Mouse (Mus musculus): Measurements from ENCODE around the gene Lasp1. TPM values are rescaled to one million over a fixed set of nuclear protein-coding genes. Genes with fewer than 3 reads are reported as not detected.

The Lasp1 gene
- polyA plus RNA-seq, 1 experiment from 2014 or later: 123 TPM

DNA sequence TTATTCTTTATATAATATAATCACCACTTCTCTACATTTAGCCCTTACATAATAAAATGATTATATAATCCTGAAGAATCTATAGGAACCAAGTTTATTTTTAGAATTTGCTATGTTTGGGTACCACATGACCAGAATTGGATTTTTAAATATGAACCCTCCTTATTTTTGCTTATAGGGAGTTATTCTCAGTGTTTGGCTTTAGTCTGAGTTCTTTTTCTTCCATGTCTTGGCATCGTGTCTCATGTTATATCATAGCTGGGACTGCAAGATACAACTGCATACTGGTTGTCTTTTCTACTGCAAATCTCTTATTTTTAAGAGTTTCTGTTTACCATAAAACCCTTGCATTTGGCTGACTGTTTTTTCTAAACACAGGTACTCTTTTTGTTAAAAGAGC lies 75.6 kb downstream of the Lasp1 start:
- ATAC-seq (ENCODE audit: insufficient read depth) (no peak), DNase-seq (no peak)
- Histone ChIP-seq H3K4me1 (ENCODE audit: insufficient read depth) (no peaks in the 10 kb centered on the region), H3K36me3 (ENCODE audit: insufficient read depth) (no peaks in the 10 kb centered on the region), H3K9me3 (ENCODE audit: low read depth, low read length) (no peaks in the 10 kb centered on the region), H3K9ac (no peak overlapping the region), H3K4me3 (ENCODE audit: low read depth, low read length) (no peak overlapping the region), H3K27me3 (ENCODE audit: insufficient read depth, low read length) (no peaks in the 10 kb centered on the region), H3K4me2 (no peak overlapping the region), H3K27ac (ENCODE audit: low read depth) (no peak overlapping the region)
- TF ChIP-seq CTCF (IDR thresholded peaks at IDR 0.05; ENCODE audit: low read depth): no peak
- 85% methylated on average over 1 of the region's 1 CpGs for WGBS

DNA sequence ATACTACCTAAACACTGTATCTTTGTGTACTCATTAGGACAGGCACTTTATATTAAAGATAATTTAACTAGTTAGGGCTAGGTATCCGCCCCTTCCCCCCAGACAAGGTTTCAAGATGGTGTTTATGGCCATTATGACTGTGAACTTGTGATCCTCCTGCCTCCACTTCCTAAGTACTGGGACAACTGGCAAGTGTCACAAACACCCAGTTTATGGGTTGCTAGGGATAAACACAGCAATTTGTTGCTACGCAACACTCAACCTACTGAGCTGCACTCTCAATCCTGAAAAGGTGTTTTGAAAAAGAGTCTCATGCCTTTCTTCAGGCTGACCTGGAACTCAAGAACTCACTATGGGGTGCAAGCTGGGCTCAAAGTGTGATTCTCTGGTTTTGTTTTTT lies 78.5 kb downstream of the Lasp1 start:
- DNase-seq (peak; percentile 76), ATAC-seq (ENCODE audit: insufficient read depth) (0 out of 2 replicates have a peak, but pooled peaks have one; percentile 44)
- WGBS: 44% methylated on average over 2 of the region's 2 CpGs
- TF ChIP-seq CTCF (IDR thresholded peaks at IDR 0.05; ENCODE audit: low read depth): no peak
- H3K27me3 ChIP-seq (ENCODE audit: insufficient read depth, low read length): no peaks in the 10 kb centered on the region
- no peaks in the 10 kb centered on the region for H3K4me1 ChIP-seq (ENCODE audit: insufficient read depth)
- H3K9ac ChIP-seq: no peak overlapping the region
- H3K4me3 ChIP-seq (ENCODE audit: low read depth, low read length): no peak overlapping the region
- no peak overlapping the region for H3K27ac ChIP-seq (ENCODE audit: low read depth)
- H3K4me2 ChIP-seq: no peak overlapping the region
- no peaks in the 10 kb centered on the region for H3K9me3 ChIP-seq (ENCODE audit: low read depth, low read length)
- no peaks in the 10 kb centered on the region for H3K36me3 ChIP-seq (ENCODE audit: insufficient read depth)

DNA sequence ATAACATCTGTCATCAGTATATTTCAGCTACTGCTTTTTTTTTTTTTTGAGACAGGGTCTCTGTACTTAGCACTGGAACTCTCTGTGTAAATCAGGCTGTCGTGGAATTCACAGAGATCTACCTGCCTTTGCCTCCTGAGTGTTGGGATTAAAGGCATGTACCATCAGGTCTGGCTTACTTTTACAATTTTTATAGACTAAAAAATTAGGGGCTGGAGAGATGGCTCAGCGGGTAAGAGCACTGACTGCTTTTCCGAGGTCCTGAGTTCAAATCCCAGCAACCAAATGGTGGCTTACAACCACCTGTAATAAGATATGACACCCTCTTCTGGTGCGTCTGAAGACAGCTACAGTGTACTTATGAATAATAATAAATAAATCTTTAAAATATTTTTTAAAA lies 81.6 kb downstream of the Lasp1 start:
- H3K4me3 ChIP-seq (ENCODE audit: low read depth, low read length): no peak overlapping the region
- ATAC-seq (ENCODE audit: insufficient read depth) (no peak), DNase-seq (no peak)
- no peak overlapping the region for H3K4me2 ChIP-seq
- H3K27ac ChIP-seq (ENCODE audit: low read depth): no peak overlapping the region
- no peak for TF ChIP-seq CTCF (IDR thresholded peaks at IDR 0.05; ENCODE audit: low read depth)
- WGBS: 85% methylated on average over 4 of the region's 4 CpGs
- H3K9me3 ChIP-seq (ENCODE audit: low read depth, low read length): peaks cover 6% of the 10 kb centered on the region; the same call in 1 of the 2 replicates
- no peaks in the 10 kb centered on the region for H3K4me1 ChIP-seq (ENCODE audit: insufficient read depth)
- H3K36me3 ChIP-seq (ENCODE audit: insufficient read depth): no peaks in the 10 kb centered on the region
- H3K27me3 ChIP-seq (ENCODE audit: insufficient read depth, low read length): no peaks in the 10 kb centered on the region
- no peak overlapping the region for H3K9ac ChIP-seq

DNA sequence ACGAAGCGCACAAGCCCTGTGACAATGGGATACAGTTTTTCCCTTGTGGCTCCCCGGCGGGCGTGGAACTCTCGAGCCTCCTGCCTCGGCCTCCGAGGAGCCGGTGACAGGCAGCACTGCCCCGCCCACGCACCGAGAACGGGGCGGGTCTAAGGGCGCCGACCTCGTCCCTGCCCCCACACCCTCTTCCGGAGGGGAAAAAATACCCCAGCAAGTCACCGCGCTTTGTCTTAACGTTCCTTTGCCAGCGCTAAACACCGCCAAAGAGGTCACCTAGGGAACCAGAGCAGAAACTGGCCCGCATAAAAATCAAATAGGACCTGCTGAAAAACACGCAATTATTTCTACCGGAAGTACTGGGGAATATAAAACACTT lies 84.7 kb downstream of the Lasp1 start:
- DNase-seq (peak; percentile 83), ATAC-seq (ENCODE audit: insufficient read depth) (peak; percentile 41)

DNA sequence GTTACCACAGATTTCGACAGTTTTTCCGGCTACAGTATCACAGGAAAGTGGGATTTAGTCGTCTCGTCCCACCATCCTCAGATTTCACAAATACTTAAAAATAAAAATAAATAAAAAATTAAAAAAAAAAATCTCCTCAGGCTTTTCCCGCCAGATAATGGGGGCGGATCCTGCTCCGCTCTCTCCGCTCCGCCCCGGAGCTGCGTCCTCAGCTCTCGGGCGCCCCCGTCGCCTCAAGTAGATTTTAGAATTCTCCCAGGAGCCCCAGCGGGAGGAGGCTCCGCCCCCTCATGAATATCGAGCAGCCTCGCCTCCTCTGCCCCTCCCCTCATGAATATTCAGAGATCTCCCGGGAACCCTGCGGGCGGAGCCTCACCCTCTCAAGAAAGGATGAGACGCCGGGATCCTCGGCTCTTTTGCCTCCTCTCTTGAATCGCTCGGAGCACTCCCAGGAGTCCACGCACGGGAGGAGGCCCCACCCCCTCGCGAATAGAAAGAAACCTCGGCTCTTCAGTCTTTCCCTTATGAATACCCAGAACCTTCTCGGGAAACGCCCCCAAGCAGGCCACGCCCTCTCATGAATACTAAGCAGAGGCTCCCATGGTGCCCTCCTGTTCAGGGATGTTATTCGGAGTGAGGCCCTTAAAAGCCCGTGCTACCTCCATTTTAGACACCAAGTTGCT lies 85.3 kb downstream of the Lasp1 start, which contains the start of gene Fbxo47:
TSS of gene Fbxo47 (minus strand) at position 237 of the 683 bp plus-strand sequence.
- peak; percentile 97 for ATAC-seq (ENCODE audit: insufficient read depth)
- H3K36me3 ChIP-seq (ENCODE audit: insufficient read depth): no peaks in the 10 kb centered on the region
- no peaks in the 10 kb centered on the region for H3K4me1 ChIP-seq (ENCODE audit: insufficient read depth)
- H3K9ac ChIP-seq: peak within 1 kb of the TSS; percentile 44
- peak; percentile 64 for TF ChIP-seq CTCF (IDR thresholded peaks at IDR 0.05; ENCODE audit: low read depth)
- peak within 1 kb of the TSS; percentile 85 for H3K27ac ChIP-seq (ENCODE audit: low read depth)
- peak; percentile 99 for DNase-seq
- under 1% methylated on average over 37 of the region's 37 CpGs for WGBS
- no peaks in the 10 kb centered on the region for H3K27me3 ChIP-seq (ENCODE audit: insufficient read depth, low read length)
- peak within 1 kb of the TSS; percentile 67 for H3K4me2 ChIP-seq
- H3K9me3 ChIP-seq (ENCODE audit: low read depth, low read length): peaks cover 6% of the 10 kb centered on the region; the same call in 1 of the 2 replicates
- H3K4me3 ChIP-seq (ENCODE audit: low read depth, low read length): peak within 1 kb of the TSS; percentile 44

More for the DNA sequence above, 84.7 kb downstream of the Lasp1 start:
- Histone ChIP-seq H3K36me3 (ENCODE audit: insufficient read depth) (no peaks in the 10 kb centered on the region), H3K4me3 (ENCODE audit: low read depth, low read length) (peak overlapping the region; percentile 44), H3K9me3 (ENCODE audit: low read depth, low read length) (peaks cover 6% of the 10 kb centered on the region; the same call in 1 of the 2 replicates), H3K27ac (ENCODE audit: low read depth) (peak overlapping the region; percentile 85), H3K27me3 (ENCODE audit: insufficient read depth, low read length) (no peaks in the 10 kb centered on the region), H3K4me2 (peak overlapping the region; percentile 67), H3K9ac (peak overlapping the region; percentile 44), H3K4me1 (ENCODE audit: insufficient read depth) (no peaks in the 10 kb centered on the region)
- WGBS: 7% methylated on average over 26 of the region's 26 CpGs
- no peak for TF ChIP-seq CTCF (IDR thresholded peaks at IDR 0.05; ENCODE audit: low read depth)

DNA sequence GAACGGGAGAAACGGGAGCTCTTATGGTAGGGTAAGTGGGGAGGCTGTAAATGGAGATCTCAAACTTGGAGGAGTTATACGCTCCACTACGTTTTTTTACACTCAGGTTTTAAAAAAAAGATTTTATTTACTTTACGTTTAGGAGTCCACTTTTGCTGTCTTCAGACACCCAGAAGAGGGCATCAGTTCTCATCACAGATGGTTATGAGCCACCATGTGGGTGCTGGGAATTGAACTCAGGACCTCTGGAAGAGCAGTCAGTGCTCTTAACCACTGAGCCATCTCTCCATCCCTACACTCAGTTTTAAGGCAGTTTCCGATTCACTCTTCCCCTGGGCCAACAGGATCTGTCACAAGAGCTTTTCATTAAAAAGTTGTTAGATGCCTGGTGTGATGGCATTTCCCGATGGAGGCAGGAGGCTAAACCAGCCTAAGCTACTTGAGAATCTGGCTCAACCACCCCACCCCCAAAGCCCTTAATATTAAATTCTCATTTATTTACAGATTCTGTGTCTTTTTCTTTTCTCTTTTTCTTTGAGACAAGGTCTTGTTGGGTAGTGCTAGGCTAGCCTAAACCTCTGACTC lies 85.9 kb downstream of the Lasp1 start:
- peak overlapping the region; percentile 44 for H3K4me3 ChIP-seq (ENCODE audit: low read depth, low read length)
- peaks cover 6% of the 10 kb centered on the region; the same call in 1 of the 2 replicates for H3K9me3 ChIP-seq (ENCODE audit: low read depth, low read length)
- DNase-seq (no peak), ATAC-seq (ENCODE audit: insufficient read depth) (peak; percentile 22; the same call in 1 of the 2 replicates)
- no peak; the same call in 1 of the 2 replicates for TF ChIP-seq CTCF (IDR thresholded peaks at IDR 0.05; ENCODE audit: low read depth)
- H3K4me2 ChIP-seq: peak overlapping the region; percentile 67
- 22% methylated on average over 7 of the region's 7 CpGs for WGBS
- no peaks in the 10 kb centered on the region for H3K27me3 ChIP-seq (ENCODE audit: insufficient read depth, low read length)
- no peaks in the 10 kb centered on the region for H3K4me1 ChIP-seq (ENCODE audit: insufficient read depth)
- H3K36me3 ChIP-seq (ENCODE audit: insufficient read depth): no peaks in the 10 kb centered on the region
- peak overlapping the region; percentile 40; the same call in 1 of the 2 replicates for H3K9ac ChIP-seq
- peak overlapping the region; percentile 74 for H3K27ac ChIP-seq (ENCODE audit: low read depth)

DNA sequence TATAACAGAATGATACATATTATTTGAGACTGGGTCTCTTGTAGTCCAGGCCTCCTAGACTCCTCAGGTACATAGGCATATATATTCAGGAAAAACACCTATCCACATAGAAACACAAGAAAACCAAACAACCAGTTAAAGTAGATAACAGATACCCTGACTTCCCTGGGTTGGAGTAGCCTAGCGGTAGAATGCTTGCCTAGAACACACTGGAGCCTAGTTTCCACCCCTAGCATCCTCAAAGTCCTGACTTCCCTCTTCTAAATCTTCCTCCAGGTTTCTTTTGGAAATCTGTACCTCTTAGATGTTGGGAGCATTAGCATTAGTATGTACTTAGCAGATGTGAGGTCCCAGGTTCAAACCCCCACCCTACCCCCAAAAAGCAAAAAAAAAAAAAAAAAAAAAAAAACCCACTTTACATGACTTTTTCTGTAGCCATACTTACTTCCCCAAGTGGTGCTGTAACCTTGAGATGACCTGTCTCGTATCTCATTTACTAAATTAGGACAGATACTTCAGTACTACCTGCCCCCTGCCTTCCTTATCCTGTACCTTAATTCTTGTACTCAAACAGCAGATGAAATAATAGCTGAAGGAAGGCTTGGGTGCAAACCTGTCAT lies 86.6 kb downstream of the Lasp1 start:
- H3K36me3 ChIP-seq (ENCODE audit: insufficient read depth): no peaks in the 10 kb centered on the region
- H3K4me3 ChIP-seq (ENCODE audit: low read depth, low read length): no peak overlapping the region
- H3K9ac ChIP-seq: no peak overlapping the region
- ATAC-seq (ENCODE audit: insufficient read depth): no peak
- WGBS: 89% methylated on average over 2 of the region's 2 CpGs
- H3K4me2 ChIP-seq: no peak overlapping the region
- TF ChIP-seq CTCF (IDR thresholded peaks at IDR 0.05; ENCODE audit: low read depth): no peak
- no peak overlapping the region for H3K27ac ChIP-seq (ENCODE audit: low read depth)
- H3K4me1 ChIP-seq (ENCODE audit: insufficient read depth): no peaks in the 10 kb centered on the region
- H3K27me3 ChIP-seq (ENCODE audit: insufficient read depth, low read length): no peaks in the 10 kb centered on the region
- DNase-seq: no peak
- H3K9me3 ChIP-seq (ENCODE audit: low read depth, low read length): peaks cover 6% of the 10 kb centered on the region; the same call in 1 of the 2 replicates

Other genes starting within 250 kb of the Lasp1 start
- 0.68 and 0.70 TPM in 2 replicates for gene Srcin1, start 222.8 kb upstream of the Lasp1 start, polyA plus RNA-seq (2014; fragmentation: Nextera tagmentation; extraction: Ambion mirVana)
- 6.1 and 7.4 TPM in 2 replicates for gene Epop, start 169.3 kb upstream of the Lasp1 start, polyA plus RNA-seq (2014; fragmentation: Nextera tagmentation; extraction: Ambion mirVana)
- 5.2 TPM in 2 replicates for gene Mllt6, start 135.6 kb upstream of the Lasp1 start, polyA plus RNA-seq (2014; fragmentation: Nextera tagmentation; extraction: Ambion mirVana)
- gene Cisd3, start 113.2 kb upstream of the Lasp1 start, polyA plus RNA-seq (2014; fragmentation: Nextera tagmentation; extraction: Ambion mirVana): 27.1 and 35.3 TPM in 2 replicates
- gene Pcgf2, start 98.5 kb upstream of the Lasp1 start, polyA plus RNA-seq (2014; fragmentation: Nextera tagmentation; extraction: Ambion mirVana): 16.0 and 19.7 TPM in 2 replicates
- gene Psmb3, start 95.6 kb upstream of the Lasp1 start, polyA plus RNA-seq (2014; fragmentation: Nextera tagmentation; extraction: Ambion mirVana): 496 and 514 TPM in 2 replicates
- 1.3 and 2.3 TPM in 2 replicates for gene Pip4k2b, start 54.3 kb upstream of the Lasp1 start, polyA plus RNA-seq (2014; fragmentation: Nextera tagmentation; extraction: Ambion mirVana)
- gene Cwc25, start 32.4 kb upstream of the Lasp1 start, polyA plus RNA-seq (2014; fragmentation: Nextera tagmentation; extraction: Ambion mirVana): 13.3 and 14.2 TPM in 2 replicates
- gene 1700001P01Rik, start 23.1 kb upstream of the Lasp1 start, polyA plus RNA-seq (2014; fragmentation: Nextera tagmentation; extraction: Ambion mirVana): 0.32 TPM in 1 of 2 replicates, not detected in the other
- 663 and 721 TPM in 2 replicates for gene Rpl23, start 16.6 kb upstream of the Lasp1 start, polyA plus RNA-seq (2014; fragmentation: Nextera tagmentation; extraction: Ambion mirVana)
- gene B230217C12Rik, start 41.8 kb downstream of the Lasp1 start, polyA plus RNA-seq (2014; fragmentation: Nextera tagmentation; extraction: Ambion mirVana): 6.1 and 6.8 TPM in 2 replicates
- 0.84 and 0.85 TPM in 2 replicates for gene Fbxo47, start 85.2 kb downstream of the Lasp1 start, polyA plus RNA-seq (2014; fragmentation: Nextera tagmentation; extraction: Ambion mirVana)
- 0.53 and 0.64 TPM in 2 replicates for gene Plxdc1, start 187.4 kb downstream of the Lasp1 start, polyA plus RNA-seq (2014; fragmentation: Nextera tagmentation; extraction: Ambion mirVana)
- 11.4 and 11.5 TPM in 2 replicates for gene Arl5c, start 197.2 kb downstream of the Lasp1 start, polyA plus RNA-seq (2014; fragmentation: Nextera tagmentation; extraction: Ambion mirVana)
- gene Cacnb1, start 224.0 kb downstream of the Lasp1 start, polyA plus RNA-seq (2014; fragmentation: Nextera tagmentation; extraction: Ambion mirVana): 5.4 and 5.5 TPM in 2 replicates
- 1,155 and 1,171 TPM in 2 replicates for gene Rpl19, start 227.7 kb downstream of the Lasp1 start, polyA plus RNA-seq (2014; fragmentation: Nextera tagmentation; extraction: Ambion mirVana)

Data from lung, embryonic 14.5 days (tissue).